Mouse (Mus musculus): ENCODE results near the gene Tbc1d2b. TPM values are rescaled to one million over a fixed set of nuclear protein-coding genes. Genes with fewer than 3 reads are reported as not detected.

Tbc1d2b gene
- polyA plus RNA-seq, 1 experiment from 2014 or later: 23.4 TPM

Other genes starting within 250 kb of the Tbc1d2b start
- 58.1 and 69.3 TPM in 2 replicates for gene Ctsh, start 216.7 kb downstream of the Tbc1d2b start, polyA plus RNA-seq (2014; fragmentation: Nextera tagmentation; extraction: Ambion mirVana)
- gene Morf4l1, start 156.0 kb downstream of the Tbc1d2b start, polyA plus RNA-seq (2014; fragmentation: Nextera tagmentation; extraction: Ambion mirVana): 445 and 477 TPM in 2 replicates
- gene Adamts7, start 107.7 kb downstream of the Tbc1d2b start, polyA plus RNA-seq (2014; fragmentation: Nextera tagmentation; extraction: Ambion mirVana): 13.3 and 18.3 TPM in 2 replicates